Mouse (Mus musculus): Measurements from ENCODE around the gene Il17c. TPM values are rescaled to one million over a fixed set of nuclear protein-coding genes. Genes with fewer than 3 reads are reported as not detected.

Il17c gene
- not detected in 2 replicates for polyA plus RNA-seq (2014; fragmentation: Nextera tagmentation; extraction: Ambion mirVana)

GRCm38 (mm10) chr8:122421376-122422070, at the start of gene Il17c:
Il17c (plus strand) TSS chr8:122422020.
- Histone ChIP-seq H3K4me2 (no peak within 1 kb of the TSS), H3K4me1 (ENCODE audit: control insufficient read depth, insufficient read depth, low read length) (no peaks in the 10 kb centered on the region), H3K27me3 (ENCODE audit: control insufficient read depth, insufficient read depth, low read length) (no peaks in the 10 kb centered on the region), H3K4me3 (ENCODE audit: low read depth, low read length) (no peak within 1 kb of the TSS), H3K27ac (ENCODE audit: low read depth, low read length) (no peak within 1 kb of the TSS), H3K36me3 (ENCODE audit: control insufficient read depth, insufficient read depth, low read length) (peaks cover 15% of the 10 kb centered on the region), H3K9me3 (ENCODE audit: control insufficient read depth, low read length) (no peaks in the 10 kb centered on the region), H3K9ac (ENCODE audit: low read length) (no peak within 1 kb of the TSS)
- no peak for DNase-seq (ENCODE audit: low spot score, missing footprints)
- ATAC-seq (ENCODE audit: low FRiP score): no peak
- 82% methylated on average over 14 of the region's 14 CpGs for WGBS

GRCm38 (mm10) chr8:122375320-122375719, 46.5 kb upstream of the Il17c start:
- no peak overlapping the region for H3K27ac ChIP-seq (ENCODE audit: low read depth, low read length)
- H3K27me3 ChIP-seq (ENCODE audit: control insufficient read depth, insufficient read depth, low read length): no peaks in the 10 kb centered on the region
- no peak for DNase-seq (ENCODE audit: low spot score, missing footprints)
- H3K4me3 ChIP-seq (ENCODE audit: low read depth, low read length): no peak overlapping the region
- ATAC-seq (ENCODE audit: low FRiP score): no peak
- 94% methylated on average over 7 of the region's 7 CpGs for WGBS
- no peak overlapping the region for H3K4me2 ChIP-seq
- no peak overlapping the region for H3K9ac ChIP-seq (ENCODE audit: low read length)
- no peaks in the 10 kb centered on the region for H3K36me3 ChIP-seq (ENCODE audit: control insufficient read depth, insufficient read depth, low read length)
- no peaks in the 10 kb centered on the region for H3K9me3 ChIP-seq (ENCODE audit: control insufficient read depth, low read length)
- H3K4me1 ChIP-seq (ENCODE audit: control insufficient read depth, insufficient read depth, low read length): peaks cover 15% of the 10 kb centered on the region

- peak; percentile 49 for ATAC-seq (ENCODE audit: low FRiP score)
- 28% methylated on average over 13 of the region's 13 CpGs for WGBS
- H3K27me3 ChIP-seq (ENCODE audit: control insufficient read depth, insufficient read depth, low read length): no peaks in the 10 kb centered on the region
- no peak overlapping the region for H3K27ac ChIP-seq (ENCODE audit: low read depth, low read length)
- H3K4me2 ChIP-seq: peak overlapping the region; percentile 41
- peaks cover 15% of the 10 kb centered on the region for H3K4me1 ChIP-seq (ENCODE audit: control insufficient read depth, insufficient read depth, low read length)
- peak overlapping the region; percentile 51; the same call in 1 of the 2 replicates for H3K9ac ChIP-seq (ENCODE audit: low read length)
- DNase-seq (ENCODE audit: low spot score, missing footprints): no peak
- no peaks in the 10 kb centered on the region for H3K9me3 ChIP-seq (ENCODE audit: control insufficient read depth, low read length)
- no peaks in the 10 kb centered on the region for H3K36me3 ChIP-seq (ENCODE audit: control insufficient read depth, insufficient read depth, low read length)
- peak overlapping the region; percentile 92 for H3K4me3 ChIP-seq (ENCODE audit: low read depth, low read length)
Observed at GRCm38 (mm10) chr8:122375751-122376364, 46.0 kb upstream of the Il17c start.

GRCm38 (mm10) chr8:122376365-122377231, 45.2 kb upstream of the Il17c start, which contains the start of gene Zc3h18:
Zc3h18 (plus strand) TSS chr8:122376609.
- no peaks in the 10 kb centered on the region for H3K9me3 ChIP-seq (ENCODE audit: control insufficient read depth, low read length)
- H3K4me3 ChIP-seq (ENCODE audit: low read depth, low read length): peak within 1 kb of the TSS; percentile 92
- peak; percentile 100 for DNase-seq (ENCODE audit: low spot score, missing footprints)
- H3K4me2 ChIP-seq: peak within 1 kb of the TSS; percentile 60
- ATAC-seq (ENCODE audit: low FRiP score): peak; percentile 96
- peaks cover 15% of the 10 kb centered on the region for H3K4me1 ChIP-seq (ENCODE audit: control insufficient read depth, insufficient read depth, low read length)
- no peaks in the 10 kb centered on the region for H3K27me3 ChIP-seq (ENCODE audit: control insufficient read depth, insufficient read depth, low read length)
- under 1% methylated on average over 102 of the region's 107 CpGs for WGBS
- peak within 1 kb of the TSS; percentile 61 for H3K27ac ChIP-seq (ENCODE audit: low read depth, low read length)
- no peaks in the 10 kb centered on the region for H3K36me3 ChIP-seq (ENCODE audit: control insufficient read depth, insufficient read depth, low read length)
- peak within 1 kb of the TSS; percentile 93 for H3K9ac ChIP-seq (ENCODE audit: low read length)

GRCm38 (mm10) chr8:122383039-122383438, 38.8 kb upstream of the Il17c start:
- DNase-seq (ENCODE audit: low spot score, missing footprints) (no peak), ATAC-seq (ENCODE audit: low FRiP score) (no peak)
- no peak overlapping the region for H3K4me3 ChIP-seq (ENCODE audit: low read depth, low read length)
- H3K4me2 ChIP-seq: no peak overlapping the region
- H3K4me1 ChIP-seq (ENCODE audit: control insufficient read depth, insufficient read depth, low read length): peaks cover 3% of the 10 kb centered on the region; the same call in 1 of the 2 replicates
- no peak overlapping the region for H3K27ac ChIP-seq (ENCODE audit: low read depth, low read length)
- peaks cover 21% of the 10 kb centered on the region for H3K36me3 ChIP-seq (ENCODE audit: control insufficient read depth, insufficient read depth, low read length)
- WGBS: 90% methylated on average over 4 of the region's 4 CpGs
- H3K9ac ChIP-seq (ENCODE audit: low read length): no peak overlapping the region
- no peaks in the 10 kb centered on the region for H3K9me3 ChIP-seq (ENCODE audit: control insufficient read depth, low read length)
- H3K27me3 ChIP-seq (ENCODE audit: control insufficient read depth, insufficient read depth, low read length): no peaks in the 10 kb centered on the region

GRCm38 (mm10) chr8:122389357-122389756, 32.5 kb upstream of the Il17c start:
- H3K4me1 ChIP-seq (ENCODE audit: control insufficient read depth, insufficient read depth, low read length): no peaks in the 10 kb centered on the region
- no peaks in the 10 kb centered on the region for H3K9me3 ChIP-seq (ENCODE audit: control insufficient read depth, low read length)
- H3K4me3 ChIP-seq (ENCODE audit: low read depth, low read length): no peak overlapping the region
- no peaks in the 10 kb centered on the region for H3K27me3 ChIP-seq (ENCODE audit: control insufficient read depth, insufficient read depth, low read length)
- peaks cover 37% of the 10 kb centered on the region for H3K36me3 ChIP-seq (ENCODE audit: control insufficient read depth, insufficient read depth, low read length)
- H3K9ac ChIP-seq (ENCODE audit: low read length): no peak overlapping the region
- ATAC-seq (ENCODE audit: low FRiP score) (no peak), DNase-seq (ENCODE audit: low spot score, missing footprints) (no peak)
- H3K27ac ChIP-seq (ENCODE audit: low read depth, low read length): no peak overlapping the region
- 84% methylated on average over 3 of the region's 3 CpGs for WGBS
- no peak overlapping the region for H3K4me2 ChIP-seq

- Histone ChIP-seq H3K4me1 (ENCODE audit: control insufficient read depth, insufficient read depth, low read length) (no peaks in the 10 kb centered on the region), H3K4me2 (no peak overlapping the region), H3K36me3 (ENCODE audit: control insufficient read depth, insufficient read depth, low read length) (peaks cover 32% of the 10 kb centered on the region), H3K9me3 (ENCODE audit: control insufficient read depth, low read length) (no peaks in the 10 kb centered on the region), H3K27me3 (ENCODE audit: control insufficient read depth, insufficient read depth, low read length) (no peaks in the 10 kb centered on the region), H3K27ac (ENCODE audit: low read depth, low read length) (no peak overlapping the region), H3K9ac (ENCODE audit: low read length) (no peak overlapping the region), H3K4me3 (ENCODE audit: low read depth, low read length) (no peak overlapping the region)
- no peak for ATAC-seq (ENCODE audit: low FRiP score)
- WGBS: 89% methylated on average over 3 of the region's 3 CpGs
- no peak for DNase-seq (ENCODE audit: low spot score, missing footprints)
Observed at GRCm38 (mm10) chr8:122390758-122391157, 31.1 kb upstream of the Il17c start.

GRCm38 (mm10) chr8:122393717-122394116, 28.1 kb upstream of the Il17c start:
- H3K27ac ChIP-seq (ENCODE audit: low read depth, low read length): no peak overlapping the region
- no peak overlapping the region for H3K9ac ChIP-seq (ENCODE audit: low read length)
- DNase-seq (ENCODE audit: low spot score, missing footprints): peak; percentile 53
- H3K4me1 ChIP-seq (ENCODE audit: control insufficient read depth, insufficient read depth, low read length): no peaks in the 10 kb centered on the region
- H3K27me3 ChIP-seq (ENCODE audit: control insufficient read depth, insufficient read depth, low read length): no peaks in the 10 kb centered on the region
- no peak for ATAC-seq (ENCODE audit: low FRiP score)
- no peaks in the 10 kb centered on the region for H3K9me3 ChIP-seq (ENCODE audit: control insufficient read depth, low read length)
- no peak overlapping the region for H3K4me2 ChIP-seq
- H3K36me3 ChIP-seq (ENCODE audit: control insufficient read depth, insufficient read depth, low read length): peaks cover 24% of the 10 kb centered on the region
- H3K4me3 ChIP-seq (ENCODE audit: low read depth, low read length): no peak overlapping the region
